Mouse (Mus musculus) macrophage (primary cell): Measurements from ENCODE around the gene Serpinb5. TPM values are rescaled to one million over a fixed set of nuclear protein-coding genes. Genes with fewer than 3 reads are reported as not detected.

Experiments used
- H3K27ac ChIP-seq: fragments of 350-480 bp; formaldehyde crosslinking; 2 replicates; pipeline ENCODE4 v1.9.0; 2021
- H3K36me3 ChIP-seq: fragments of 350-480 bp; formaldehyde crosslinking; 2 replicates; pipeline ENCODE4 v1.9.0; 2021; ENCODE audit errors: inconsistent target
- H3K4me3 ChIP-seq: fragments of 350-480 bp; formaldehyde crosslinking; 2 replicates; pipeline ENCODE4 v1.9.0; 2021; ENCODE audit errors: inconsistent target
- H3K79me2 ChIP-seq: fragments of 350-480 bp; formaldehyde crosslinking; 2 replicates; pipeline ENCODE4 v1.9.0; 2021; ENCODE audit errors: inconsistent target
- WGBS: methylation state at CpG from one replicate; pipeline ENCODE4 v1.1.7; 2026; ENCODE audit warnings: inconsistent platforms; ENCODE audit not compliant: missing documents; 5-methylcytosine and 5-hydroxymethylcytosine counted together
- polyA plus RNA-seq: library from polyadenylated mRNA; stranded (reverse); fragments of 250-400 nt; gene quantifications from 3 replicates; pipeline ENCODE4 v1.2.4, GENCODE M21; 2018; ENCODE audit warnings: inconsistent platforms
- total RNA-seq, 78 experiments: library from RNA; depleted of rRNA; stranded (reverse); fragments of 250-400 nt; gene quantifications; 1 replicate in 9 of 78; 2 replicates in 24 of 78; 3 replicates in 43 of 78; 4 replicates in 2 of 78; pipeline ENCODE4 v1.2.4; 2018; ENCODE audit warnings: inconsistent platforms in 56 of 78

Serpinb5 gene
- not detected for total RNA-seq (2018; cell fraction: chromatin; rRNA removed)
- not detected for total RNA-seq (2018; cell fraction: cytosol; rRNA removed)
- not detected for total RNA-seq (2018; cell fraction: nucleus; rRNA removed)
- polyA plus RNA-seq, result not detected in 3 replicates

DNA sequence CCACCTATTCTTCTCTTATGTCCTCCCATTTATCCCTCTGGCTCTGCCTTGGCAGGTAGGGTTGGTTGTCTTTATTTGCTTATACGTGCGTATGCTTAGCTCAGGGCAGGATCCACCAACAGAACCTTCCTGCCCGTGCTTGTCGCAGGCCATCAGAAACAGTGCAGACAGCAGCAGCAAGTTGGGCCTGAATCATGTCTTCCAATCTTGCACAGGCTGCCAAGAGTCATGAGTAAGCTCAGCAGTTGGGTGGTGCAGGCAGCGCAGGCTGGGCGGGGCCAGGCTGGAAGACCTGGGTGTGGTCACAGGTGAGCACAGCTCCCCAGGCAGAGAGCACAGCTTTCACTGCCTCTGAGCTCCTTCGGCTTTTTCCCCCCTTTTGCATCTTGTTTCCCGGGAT, at the start of gene Serpinb5:
Gene Serpinb5, plus strand, starts transcription at position 327 of the 400 bp plus-strand sequence.
- WGBS, result 76% methylated on average over 8 of the region's 8 CpGs
- Histone ChIP-seq H3K79me2 (no peaks in the 10 kb centered on the region), H3K27ac (no peak within 1 kb of the TSS), H3K4me3 (no peak within 1 kb of the TSS), H3K36me3 (no peaks in the 10 kb centered on the region)

DNA sequence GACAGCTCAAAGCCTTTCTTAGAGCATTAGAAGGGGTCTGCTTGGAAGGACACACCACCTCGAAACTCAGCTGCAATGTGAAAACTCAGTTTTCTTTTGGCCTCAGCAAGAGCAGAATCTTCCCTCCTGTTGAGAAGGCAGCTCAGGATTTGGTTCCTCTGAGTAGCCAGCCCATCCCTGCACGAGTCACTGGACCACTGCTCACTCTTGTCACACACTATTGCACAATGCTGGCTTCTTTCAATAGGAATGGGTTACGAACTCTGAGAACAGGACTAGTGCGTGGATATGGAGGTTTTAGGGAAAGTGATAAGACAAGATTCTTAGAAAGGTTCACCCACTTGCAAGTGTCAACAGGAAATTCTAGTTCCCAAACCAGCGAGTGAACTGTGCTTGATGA, 46.1 kb upstream of the Serpinb5 start:
- Histone ChIP-seq H3K4me3 (no peak overlapping the region; the same call in 1 of the 2 replicates), H3K36me3 (no peaks in the 10 kb centered on the region), H3K27ac (peak overlapping the region; percentile 51), H3K79me2 (no peaks in the 10 kb centered on the region)
- 16% methylated on average over 5 of the region's 5 CpGs for WGBS

DNA sequence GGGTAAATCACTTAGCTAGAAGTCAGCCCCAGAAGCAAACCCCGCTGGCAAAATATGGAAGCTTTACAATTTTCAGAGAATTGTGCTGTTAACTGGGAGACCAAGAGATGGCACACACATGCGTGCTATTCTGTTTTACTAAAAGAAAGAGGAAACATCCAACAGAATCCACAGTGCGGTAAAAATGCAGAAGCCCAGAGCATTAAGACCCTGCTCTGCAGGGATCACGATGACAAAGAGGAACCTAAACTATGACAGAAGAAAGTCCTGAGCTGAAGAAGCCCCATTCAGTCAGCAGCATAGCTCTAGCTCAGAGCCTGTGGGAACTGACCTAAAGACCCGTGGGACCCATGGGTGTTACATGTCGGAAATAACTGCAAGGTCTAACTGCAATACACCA, 45.7 kb upstream of the Serpinb5 start:
- Histone ChIP-seq H3K27ac (peak overlapping the region; percentile 51), H3K79me2 (no peaks in the 10 kb centered on the region), H3K36me3 (no peaks in the 10 kb centered on the region), H3K4me3 (no peak overlapping the region; the same call in 1 of the 2 replicates)
- 12% methylated on average over 6 of the region's 6 CpGs for WGBS

DNA sequence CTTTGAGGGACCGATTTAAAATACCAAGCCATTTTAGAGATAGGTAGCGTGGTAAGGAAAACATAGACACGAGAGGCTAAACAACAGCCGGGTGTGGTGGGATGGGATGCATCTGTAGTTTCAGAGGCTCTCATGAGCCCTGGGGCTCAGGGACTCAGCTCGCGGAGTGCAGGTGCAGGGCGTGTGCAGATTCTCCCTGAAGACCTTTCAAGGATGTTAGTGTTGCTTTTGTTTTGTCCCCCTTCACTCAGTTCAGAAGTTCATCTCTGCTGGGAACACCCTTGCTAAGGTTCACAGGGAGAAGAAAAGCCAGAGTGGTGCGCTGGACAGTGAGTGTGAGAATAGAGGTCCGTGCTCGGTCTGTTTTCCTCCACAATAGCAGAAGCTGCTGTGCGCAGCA, 44.2 kb upstream of the Serpinb5 start:
- WGBS, result 96% methylated on average over 11 of the region's 11 CpGs

DNA sequence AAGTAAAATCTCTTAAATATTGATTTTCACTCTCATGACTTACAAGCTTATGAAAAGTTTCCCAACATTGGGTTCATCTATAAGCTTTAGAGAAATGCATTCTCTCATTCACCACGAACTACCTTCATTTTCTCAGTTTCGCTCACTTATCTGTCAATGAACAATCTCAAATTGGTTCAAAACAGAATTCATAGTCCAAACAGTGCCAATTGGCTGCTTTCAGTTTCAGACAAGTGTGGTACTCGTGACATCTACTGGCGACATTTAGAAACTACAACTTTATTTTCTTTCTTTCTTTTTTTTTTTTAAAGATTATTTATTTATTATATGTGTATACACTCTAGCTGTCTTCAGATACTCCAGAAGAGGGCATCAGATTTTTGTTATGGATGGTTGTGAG, 42.6 kb upstream of the Serpinb5 start:
- Histone ChIP-seq H3K4me3 (no peak overlapping the region), H3K27ac (no peak overlapping the region), H3K79me2 (no peaks in the 10 kb centered on the region), H3K36me3 (no peaks in the 10 kb centered on the region)
- whole genome bisulfite sequencing, result 7% methylated on average over 4 of the region's 4 CpGs

More for the DNA sequence above, 44.2 kb upstream of the Serpinb5 start:
- no peaks in the 10 kb centered on the region for H3K79me2 ChIP-seq
- no peak overlapping the region for H3K27ac ChIP-seq
- H3K4me3 ChIP-seq, result no peak overlapping the region
- H3K36me3 ChIP-seq, result no peaks in the 10 kb centered on the region

DNA sequence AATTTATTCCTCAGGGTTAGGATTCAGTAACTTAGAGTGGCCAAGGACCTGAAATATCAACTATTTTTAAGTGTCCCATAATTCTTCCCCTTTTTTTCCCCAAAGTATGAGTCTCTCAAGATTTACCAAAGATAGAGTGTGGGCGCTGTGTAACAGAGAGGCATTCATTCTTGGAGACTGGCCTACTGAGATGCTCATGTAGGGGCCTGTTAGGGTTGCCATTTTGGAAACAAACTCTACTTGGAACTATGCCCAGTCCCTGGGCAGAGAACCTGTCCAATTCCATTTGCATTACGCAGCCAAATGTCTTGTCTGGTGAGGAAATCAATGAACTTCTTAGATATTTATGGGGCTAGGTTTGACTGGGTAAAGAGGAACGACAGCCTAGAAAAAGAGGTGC, 38.7 kb upstream of the Serpinb5 start:
- H3K79me2 ChIP-seq, result no peaks in the 10 kb centered on the region

DNA sequence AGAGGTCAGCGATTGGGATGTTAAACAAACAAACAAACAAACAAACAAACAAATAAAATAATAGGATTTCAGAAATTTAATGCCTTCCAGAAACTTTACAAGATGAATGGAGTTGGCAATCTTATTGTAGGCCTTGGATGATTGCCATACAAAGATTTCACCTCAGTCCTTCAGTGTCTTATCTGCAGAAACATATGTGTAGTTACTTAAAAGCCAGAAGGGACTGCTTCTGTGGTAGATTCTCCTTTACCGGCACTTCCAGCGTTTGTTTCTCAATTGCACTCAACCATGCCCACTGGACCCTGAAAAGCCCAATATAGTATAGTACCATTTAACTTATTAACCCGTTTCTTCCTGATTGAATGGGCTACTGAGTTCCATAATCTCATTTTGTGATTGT, 32.2 kb upstream of the Serpinb5 start:
- H3K27ac ChIP-seq, result no peak overlapping the region
- 59% methylated on average over 4 of the region's 4 CpGs for WGBS

More for the DNA sequence above, 38.7 kb upstream of the Serpinb5 start:
- WGBS, result 95% methylated on average over 3 of the region's 3 CpGs
- Histone ChIP-seq H3K4me3 (no peak overlapping the region), H3K36me3 (no peaks in the 10 kb centered on the region), H3K27ac (no peak overlapping the region)

DNA sequence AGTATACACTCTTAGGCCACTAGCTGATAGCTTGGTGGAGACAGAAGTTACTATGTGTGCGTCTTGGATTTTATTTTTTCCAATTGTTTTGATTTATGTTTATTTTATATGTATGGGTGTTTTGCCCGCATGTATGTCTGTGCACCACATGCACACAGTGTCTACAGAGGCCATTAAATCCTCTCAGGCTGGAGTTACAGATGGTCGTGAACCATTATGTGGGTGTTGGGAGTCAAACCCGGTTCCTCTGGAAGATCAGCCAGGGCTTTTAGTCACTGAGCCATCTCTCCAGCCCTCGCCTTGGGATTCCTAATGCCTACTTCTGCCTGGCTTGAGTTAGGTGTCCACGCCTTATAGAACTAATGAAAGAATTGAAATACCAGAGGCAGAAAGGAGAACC, 4.6 kb downstream of the Serpinb5 start:
- Histone ChIP-seq H3K27ac (no peak overlapping the region), H3K36me3 (no peaks in the 10 kb centered on the region), H3K79me2 (no peaks in the 10 kb centered on the region), H3K4me3 (no peak overlapping the region)
- WGBS, result 95% methylated on average over 5 of the region's 6 CpGs

More for the DNA sequence above, 32.2 kb upstream of the Serpinb5 start:
- Histone ChIP-seq H3K4me3 (no peak overlapping the region), H3K36me3 (no peaks in the 10 kb centered on the region), H3K79me2 (no peaks in the 10 kb centered on the region)

DNA sequence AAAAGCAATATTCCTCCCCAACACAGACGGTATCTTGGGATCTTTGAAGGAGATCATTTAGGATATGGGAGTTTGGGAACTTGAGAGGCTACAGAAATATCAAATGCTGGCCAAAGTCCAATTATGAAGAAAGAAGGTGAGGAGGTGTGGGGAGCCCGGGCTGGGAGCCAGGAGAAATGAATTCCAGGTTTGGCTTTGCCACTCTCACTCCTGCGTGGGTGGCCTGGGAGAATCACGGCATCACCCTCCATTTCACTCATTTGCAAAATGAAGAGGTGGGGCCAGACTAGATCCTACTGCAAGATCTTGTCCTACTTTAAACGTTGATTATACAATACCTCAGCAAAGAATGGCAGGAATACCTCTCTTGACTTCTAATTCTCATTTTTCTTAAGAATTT, 5.1 kb downstream of the Serpinb5 start:
- H3K79me2 ChIP-seq, result no peaks in the 10 kb centered on the region
- H3K4me3 ChIP-seq, result no peak overlapping the region
- WGBS, result 88% methylated on average over 5 of the region's 5 CpGs
- H3K36me3 ChIP-seq, result no peaks in the 10 kb centered on the region
- H3K27ac ChIP-seq, result no peak overlapping the region

DNA sequence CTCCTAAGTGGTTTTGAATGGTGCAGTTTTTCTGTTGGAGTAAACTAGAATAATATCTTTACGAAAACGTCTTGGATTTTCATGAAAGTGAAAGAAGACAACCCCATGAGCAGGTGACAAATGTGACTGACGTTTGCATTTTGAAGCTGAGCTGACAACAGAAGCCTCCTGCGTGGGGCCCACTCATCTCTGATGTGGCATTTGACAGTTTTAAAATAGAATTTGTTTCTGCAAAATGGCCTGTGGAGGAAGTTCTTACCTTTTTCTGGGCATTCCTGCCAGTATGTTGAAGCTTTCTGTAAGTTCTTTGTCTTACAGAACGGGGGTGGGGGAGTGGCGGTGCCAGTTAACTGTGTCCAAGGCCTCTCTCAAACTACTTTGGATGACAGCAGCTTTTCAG, 5.8 kb downstream of the Serpinb5 start:
- Histone ChIP-seq H3K36me3 (no peaks in the 10 kb centered on the region), H3K4me3 (no peak overlapping the region), H3K79me2 (no peaks in the 10 kb centered on the region), H3K27ac (no peak overlapping the region)
- 74% methylated on average over 6 of the region's 6 CpGs for WGBS

DNA sequence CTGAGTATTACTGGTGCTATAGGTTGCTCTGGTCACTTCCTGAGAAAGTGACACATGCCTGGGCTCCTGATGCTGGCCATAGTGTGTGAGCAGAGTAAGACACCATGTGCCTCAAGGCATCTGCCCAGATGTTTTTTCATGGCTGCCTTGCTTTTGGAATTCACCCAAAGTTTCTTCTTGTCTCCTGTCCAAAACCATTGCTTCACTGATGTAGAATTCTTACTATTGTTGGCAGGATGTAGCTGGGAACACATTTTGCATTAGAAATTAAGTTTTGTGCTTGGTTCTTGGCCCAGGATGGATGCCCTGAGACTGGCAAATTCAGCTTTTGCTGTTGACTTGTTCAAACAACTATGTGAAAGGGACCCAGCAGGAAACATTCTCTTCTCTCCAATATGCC, 9.0 kb downstream of the Serpinb5 start:
- H3K4me3 ChIP-seq, result no peak overlapping the region
- no peaks in the 10 kb centered on the region for H3K36me3 ChIP-seq
- no peak overlapping the region for H3K27ac ChIP-seq
- no peaks in the 10 kb centered on the region for H3K79me2 ChIP-seq

DNA sequence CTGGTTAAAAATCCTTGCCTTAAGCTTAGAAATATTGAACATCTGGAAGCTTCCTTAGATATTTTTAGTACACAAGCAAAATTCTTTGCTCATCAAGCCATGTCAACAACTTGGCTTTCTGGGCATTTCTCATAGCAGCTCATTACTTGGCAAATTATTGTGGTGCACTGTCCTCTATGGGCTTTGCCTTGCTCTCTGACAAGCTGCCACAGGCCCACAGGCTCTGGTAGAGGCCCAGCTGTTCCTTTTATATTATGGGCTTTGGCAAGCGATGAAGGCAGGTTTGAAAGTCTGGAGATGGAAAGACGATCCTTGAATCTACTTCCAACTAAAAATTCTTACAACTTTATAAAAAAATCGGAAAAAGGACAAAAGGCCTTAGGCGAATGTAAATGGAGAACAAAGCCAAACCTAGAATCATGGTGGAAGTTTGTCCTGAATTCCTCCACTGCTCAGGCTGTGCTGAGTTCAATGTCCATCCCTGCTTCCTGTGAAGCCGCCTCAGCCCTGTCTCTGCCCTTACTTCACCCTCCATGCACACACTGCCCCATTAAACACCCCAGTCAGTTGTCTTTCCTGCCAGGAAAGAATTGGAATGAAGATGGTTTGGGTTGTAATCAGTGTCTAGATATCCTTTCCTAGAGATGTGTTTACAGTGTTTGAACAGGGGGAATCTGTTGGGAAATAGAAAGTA, 14.4 kb downstream of the Serpinb5 start:
- Histone ChIP-seq H3K27ac (no peak overlapping the region), H3K79me2 (no peaks in the 10 kb centered on the region)
- WGBS, result 100% methylated on average over 5 of the region's 5 CpGs

DNA sequence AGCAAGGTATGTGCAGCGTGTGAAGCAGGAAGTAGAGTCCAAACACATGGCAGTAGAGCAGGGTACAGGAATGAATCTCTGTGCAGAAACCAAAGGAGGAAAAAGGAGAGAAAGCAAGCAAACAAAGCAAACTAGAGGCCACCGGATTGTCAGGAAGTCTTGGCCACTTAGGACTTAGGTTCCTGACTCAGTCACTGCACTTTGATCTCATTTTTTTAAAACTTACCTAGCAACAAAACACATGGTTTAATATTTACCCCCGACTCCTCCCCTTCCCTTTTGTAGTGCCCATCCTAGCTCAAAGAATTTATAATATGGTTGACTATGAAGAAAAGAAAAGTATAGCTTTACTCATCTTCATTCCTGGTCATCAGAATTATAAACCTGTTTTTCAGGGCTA, 15.2 kb downstream of the Serpinb5 start:
- WGBS, result 74% methylated on average over 3 of the region's 3 CpGs
- Histone ChIP-seq H3K4me3 (no peak overlapping the region), H3K36me3 (no peaks in the 10 kb centered on the region), H3K27ac (no peak overlapping the region), H3K79me2 (no peaks in the 10 kb centered on the region)

More for the DNA sequence above, 14.4 kb downstream of the Serpinb5 start:
- Histone ChIP-seq H3K4me3 (no peak overlapping the region), H3K36me3 (no peaks in the 10 kb centered on the region)

DNA sequence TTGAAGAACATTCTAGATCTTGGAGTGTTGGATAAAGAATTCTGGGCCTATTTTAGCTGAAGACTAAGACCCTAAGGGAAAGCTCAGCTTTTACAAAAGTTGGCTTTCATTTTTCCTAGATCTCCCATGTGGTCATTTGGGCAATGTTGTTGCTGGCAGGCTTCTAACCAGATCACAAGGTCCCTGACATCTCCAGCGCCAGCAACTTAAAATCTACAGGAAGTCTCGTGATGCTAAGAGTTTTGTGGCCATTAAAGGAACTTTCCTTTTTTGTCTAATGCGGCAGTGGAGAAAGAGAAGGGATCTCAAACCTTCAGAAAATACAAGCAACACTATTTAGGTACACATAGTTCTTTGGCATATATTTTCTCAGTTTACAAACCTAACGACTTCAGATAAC, 21.8 kb downstream of the Serpinb5 start:
- 17% methylated on average over 4 of the region's 4 CpGs for WGBS
- H3K27ac ChIP-seq, result peak overlapping the region; percentile 81

DNA sequence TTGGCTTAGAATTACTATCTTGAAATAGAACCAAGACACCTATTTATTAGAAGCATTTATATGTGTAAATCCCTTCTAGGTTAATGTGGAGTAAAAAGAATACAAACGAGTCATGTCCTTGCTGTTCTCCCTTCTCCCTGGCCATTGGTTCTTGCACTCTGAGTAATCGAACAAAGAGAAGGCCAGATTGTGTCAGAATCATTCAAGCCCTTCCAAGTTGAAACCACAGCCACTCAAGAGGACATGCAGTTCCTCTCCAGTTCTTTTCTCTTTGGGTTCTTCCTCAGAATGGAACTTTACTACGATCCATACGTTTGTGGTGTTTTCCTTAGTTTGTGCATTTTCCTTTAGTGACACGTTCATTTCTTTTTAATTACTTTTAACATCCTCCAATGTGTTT, 22.4 kb downstream of the Serpinb5 start:
- Histone ChIP-seq H3K36me3 (no peaks in the 10 kb centered on the region), H3K27ac (peak overlapping the region; percentile 81), H3K79me2 (no peaks in the 10 kb centered on the region), H3K4me3 (no peak overlapping the region)
- 18% methylated on average over 5 of the region's 5 CpGs for WGBS

More for the DNA sequence above, 21.8 kb downstream of the Serpinb5 start:
- Histone ChIP-seq H3K79me2 (no peaks in the 10 kb centered on the region), H3K4me3 (no peak overlapping the region), H3K36me3 (no peaks in the 10 kb centered on the region)

DNA sequence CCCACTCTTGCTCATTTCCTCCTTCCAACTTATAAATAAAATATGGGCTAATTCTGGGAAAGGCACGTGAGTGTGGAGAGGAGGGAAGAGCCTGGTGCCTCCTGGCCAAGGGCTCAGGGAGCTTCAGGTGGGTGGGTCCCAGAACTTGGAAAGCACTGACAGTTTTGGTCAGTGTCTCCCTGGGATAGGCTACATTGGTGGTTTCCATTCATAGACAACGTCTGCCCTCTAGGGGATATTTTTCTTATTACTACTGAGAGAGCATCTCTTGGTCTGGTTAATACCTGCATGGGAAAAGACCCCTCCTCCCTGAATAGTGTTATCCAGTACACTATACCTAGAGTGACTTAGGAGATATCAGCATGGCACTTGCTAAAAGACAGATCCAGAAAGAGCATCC, 22.8 kb downstream of the Serpinb5 start:
- Histone ChIP-seq H3K27ac (peak overlapping the region; percentile 81), H3K36me3 (no peaks in the 10 kb centered on the region), H3K4me3 (no peak overlapping the region), H3K79me2 (no peaks in the 10 kb centered on the region)
- WGBS, result 2% methylated on average over 2 of the region's 2 CpGs
